Mouse (Mus musculus) heart, embryonic 13.5 days (tissue): ENCODE measurements around the gene Adra2c. TPM values are rescaled to one million over a fixed set of nuclear protein-coding genes. Genes with fewer than 3 reads are reported as not detected.
A peak's percentile ranks its signal among the peaks of the same experiment; 100 is the strongest.

ENCODE experiments used
- ATAC-seq: fragments of 200-750 bp; cut with Nextera tagmentation; 2 replicates; pipeline ENCODE4 v1.8.0; 2017; ENCODE audit warnings: moderate TSS enrichment; ENCODE audit not compliant: insufficient number of reproducible peaks, low FRiP score, low TSS enrichment; ENCODE audit errors: extremely low read depth
- H3K27ac ChIP-seq: fragments of 300-500 bp; sonication (generic); replicated peaks from 2 replicates; pipeline ENCODE4 v1.5.1; 2015; ENCODE audit warnings: moderate library complexity, mild to moderate bottlenecking, inconsistent platforms
- H3K27me3 ChIP-seq: fragments of 300-500 bp; sonication (generic); replicated peaks from 2 replicates; pipeline ENCODE4 v1.6.1; 2015; ENCODE audit warnings: mild to moderate bottlenecking, inconsistent platforms
- H3K36me3 ChIP-seq: fragments of 300-500 bp; sonication (generic); 2 replicates; pipeline ENCODE4 v1.6.1; 2015; ENCODE audit warnings: mild to moderate bottlenecking, inconsistent platforms
- H3K4me1 ChIP-seq: fragments of 300-500 bp; sonication (generic); 2 replicates; pipeline ENCODE4 v1.6.1; 2015; ENCODE audit warnings: inconsistent platforms
- H3K4me2 ChIP-seq: fragments of 300-500 bp; sonication (generic); 2 replicates; pipeline ENCODE4 v1.6.1; 2015; ENCODE audit warnings: inconsistent platforms, mild to moderate bottlenecking, moderate library complexity
- H3K4me3 ChIP-seq: fragments of 300-500 bp; sonication (generic); 2 replicates; pipeline ENCODE4 v1.5.1; 2015; ENCODE audit warnings: moderate library complexity, mild to moderate bottlenecking, inconsistent platforms
- H3K9ac ChIP-seq: fragments of 300-500 bp; sonication (generic); 2 replicates; pipeline ENCODE4 v1.6.1; 2015; ENCODE audit warnings: inconsistent platforms, mild to moderate bottlenecking, moderate library complexity
- H3K9me3 ChIP-seq: fragments of 300-500 bp; sonication (generic); 2 replicates; pipeline ENCODE4 v1.6.1; 2016; ENCODE audit warnings: inconsistent platforms
- WGBS: fragments of 180-500 bp; shearing (Covaris S2); methylation state at CpG from one replicate; pipeline ENCODE4 v1.1.7; 2015; ENCODE audit warnings: mixed read lengths; 5-methylcytosine and 5-hydroxymethylcytosine counted together
- polyA plus RNA-seq: library from polyadenylated mRNA; unstranded; fragments of >200 nt; fragmentation: Nextera tagmentation; extraction: Ambion mirVana; gene quantifications from 2 replicates; pipeline ENCODE4 v1.2.1, GENCODE M21; 2015

Adra2c gene
- polyA plus RNA-seq, 1 experiment from 2014 or later: not detected

DNA sequence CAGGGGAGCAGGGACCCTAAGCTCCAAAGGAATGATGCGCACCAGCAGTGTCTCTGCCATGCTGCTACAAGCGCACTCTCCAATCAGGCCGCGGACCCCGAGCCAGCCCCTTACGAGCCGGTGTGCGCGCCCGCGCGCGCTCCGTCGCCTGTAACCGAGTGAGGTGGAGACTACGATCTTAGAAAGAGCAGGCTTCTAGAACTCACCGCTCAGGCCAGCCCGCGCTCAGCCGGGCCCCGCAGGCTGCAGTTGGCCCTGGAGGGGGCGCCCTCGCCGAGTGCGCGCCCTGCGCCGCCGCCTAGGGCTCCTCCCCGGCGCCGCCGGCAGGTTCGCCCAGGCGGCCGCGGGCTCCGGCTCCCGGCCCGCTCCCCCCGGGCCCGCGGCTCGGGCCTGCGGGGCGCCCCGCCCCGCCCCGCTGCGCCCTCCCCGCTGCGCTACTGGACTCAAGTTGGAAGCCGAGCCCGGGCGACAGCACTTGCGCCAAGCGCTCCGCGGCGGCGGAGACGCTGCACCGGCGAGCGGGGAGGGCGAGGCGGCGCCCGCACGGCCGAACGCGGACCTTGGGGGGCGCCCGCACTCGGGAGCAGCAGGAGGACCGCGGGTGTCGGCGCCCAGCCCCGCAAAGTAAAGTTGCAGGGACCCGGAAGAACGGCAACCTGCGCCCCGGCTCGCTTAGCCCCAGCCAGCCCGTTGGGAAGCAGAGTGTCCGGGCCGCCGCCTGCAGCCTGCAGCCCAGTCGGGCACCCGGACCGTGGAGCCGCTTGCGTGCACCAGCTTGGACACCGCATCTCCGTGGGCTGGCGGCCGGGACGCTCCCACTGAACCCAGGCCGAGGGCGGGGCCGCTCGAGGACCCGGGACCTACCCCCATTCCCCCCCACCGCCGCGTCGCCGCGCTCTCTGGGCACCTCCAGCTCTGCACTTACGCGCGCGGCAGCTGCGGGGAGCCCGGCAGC is 899 bp downstream of the Adra2c start:
- Histone ChIP-seq H3K9ac (peak overlapping the region; percentile 63), H3K4me1 (peaks cover 24% of the 10 kb centered on the region), H3K4me3 (peak overlapping the region; percentile 63), H3K4me2 (peak overlapping the region; percentile 92), H3K9me3 (no peaks in the 10 kb centered on the region), H3K27ac (no peak overlapping the region), H3K36me3 (no peaks in the 10 kb centered on the region), H3K27me3 (peaks cover 100% of the 10 kb centered on the region)
- WGBS: under 1% methylated on average over 110 of the region's 118 CpGs
- ATAC-seq: no peak

DNA sequence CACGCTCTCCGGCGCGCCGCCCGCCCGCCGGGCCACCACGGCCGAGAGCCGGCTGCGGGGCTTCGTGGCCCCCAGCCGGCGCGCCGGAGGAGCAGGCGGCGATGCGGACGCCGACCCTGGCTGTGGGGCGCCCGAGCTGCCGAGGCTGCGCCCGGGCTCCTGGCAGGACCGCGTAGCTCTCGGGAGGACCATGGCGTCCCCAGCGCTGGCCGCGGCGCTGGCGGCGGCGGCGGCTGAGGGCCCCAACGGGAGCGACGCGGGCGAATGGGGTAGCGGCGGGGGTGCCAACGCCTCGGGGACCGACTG is 1.5 kb downstream of the Adra2c start:
- Histone ChIP-seq H3K9ac (0 out of 2 replicates have a peak overlapping the region, but pooled peaks have one; percentile 63), H3K4me2 (peak overlapping the region; percentile 92), H3K27me3 (peaks cover 100% of the 10 kb centered on the region), H3K36me3 (no peaks in the 10 kb centered on the region), H3K9me3 (no peaks in the 10 kb centered on the region), H3K4me1 (peaks cover 24% of the 10 kb centered on the region), H3K4me3 (peak overlapping the region; percentile 63), H3K27ac (no peak overlapping the region)
- WGBS: under 1% methylated on average over 40 of the region's 49 CpGs
- ATAC-seq: no peak

DNA sequence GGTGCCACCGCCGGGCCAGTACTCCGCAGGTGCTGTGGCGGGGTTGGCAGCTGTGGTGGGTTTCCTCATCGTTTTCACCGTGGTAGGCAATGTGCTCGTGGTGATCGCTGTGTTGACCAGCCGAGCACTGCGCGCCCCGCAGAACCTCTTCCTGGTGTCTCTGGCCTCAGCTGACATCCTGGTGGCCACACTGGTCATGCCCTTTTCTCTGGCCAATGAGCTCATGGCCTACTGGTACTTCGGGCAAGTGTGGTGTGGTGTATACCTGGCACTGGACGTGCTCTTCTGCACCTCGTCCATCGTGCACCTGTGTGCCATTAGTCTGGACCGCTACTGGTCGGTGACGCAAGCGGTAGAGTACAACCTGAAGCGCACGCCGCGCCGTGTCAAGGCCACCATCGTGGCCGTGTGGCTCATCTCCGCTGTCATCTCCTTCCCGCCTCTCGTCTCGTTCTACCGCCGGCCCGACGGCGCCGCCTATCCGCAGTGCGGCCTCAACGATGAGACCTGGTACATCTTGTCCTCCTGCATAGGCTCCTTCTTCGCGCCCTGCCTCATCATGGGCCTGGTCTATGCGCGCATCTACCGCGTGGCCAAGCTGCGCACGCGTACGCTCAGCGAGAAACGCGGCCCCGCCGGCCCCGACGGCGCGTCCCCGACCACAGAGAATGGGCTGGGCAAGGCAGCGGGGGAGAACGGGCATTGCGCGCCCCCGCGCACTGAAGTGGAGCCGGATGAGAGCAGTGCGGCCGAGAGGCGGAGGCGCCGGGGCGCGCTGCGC is 2.1 kb downstream of the Adra2c start:
- peak overlapping the region; percentile 92 for H3K4me2 ChIP-seq
- peaks cover 24% of the 10 kb centered on the region for H3K4me1 ChIP-seq
- ATAC-seq: no peak
- H3K9ac ChIP-seq: 0 out of 2 replicates have a peak overlapping the region, but pooled peaks have one; percentile 63
- peaks cover 100% of the 10 kb centered on the region for H3K27me3 ChIP-seq
- no peaks in the 10 kb centered on the region for H3K36me3 ChIP-seq
- H3K4me3 ChIP-seq: peak overlapping the region; percentile 63
- WGBS: 5% methylated on average over 62 of the region's 75 CpGs
- no peak overlapping the region for H3K27ac ChIP-seq
- H3K9me3 ChIP-seq: no peaks in the 10 kb centered on the region

DNA sequence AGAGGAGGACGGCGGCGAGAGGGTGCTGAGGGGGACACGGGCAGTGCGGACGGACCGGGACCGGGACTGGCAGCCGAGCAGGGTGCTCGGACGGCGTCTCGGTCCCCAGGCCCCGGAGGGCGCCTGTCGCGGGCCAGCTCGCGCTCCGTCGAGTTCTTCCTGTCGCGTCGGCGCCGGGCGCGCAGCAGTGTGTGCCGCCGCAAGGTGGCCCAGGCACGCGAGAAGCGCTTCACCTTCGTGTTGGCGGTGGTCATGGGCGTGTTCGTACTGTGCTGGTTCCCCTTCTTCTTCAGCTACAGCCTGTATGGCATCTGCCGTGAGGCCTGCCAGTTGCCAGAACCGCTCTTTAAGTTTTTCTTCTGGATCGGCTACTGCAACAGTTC is 2.7 kb downstream of the Adra2c start:
- Histone ChIP-seq H3K4me3 (peak overlapping the region; percentile 63), H3K9me3 (no peaks in the 10 kb centered on the region), H3K27ac (no peak overlapping the region), H3K4me1 (peaks cover 24% of the 10 kb centered on the region), H3K4me2 (peak overlapping the region; percentile 92), H3K27me3 (peaks cover 97% of the 10 kb centered on the region), H3K9ac (no peak overlapping the region), H3K36me3 (no peaks in the 10 kb centered on the region)
- ATAC-seq: no peak
- 4% methylated on average over 36 of the region's 40 CpGs for WGBS

DNA sequence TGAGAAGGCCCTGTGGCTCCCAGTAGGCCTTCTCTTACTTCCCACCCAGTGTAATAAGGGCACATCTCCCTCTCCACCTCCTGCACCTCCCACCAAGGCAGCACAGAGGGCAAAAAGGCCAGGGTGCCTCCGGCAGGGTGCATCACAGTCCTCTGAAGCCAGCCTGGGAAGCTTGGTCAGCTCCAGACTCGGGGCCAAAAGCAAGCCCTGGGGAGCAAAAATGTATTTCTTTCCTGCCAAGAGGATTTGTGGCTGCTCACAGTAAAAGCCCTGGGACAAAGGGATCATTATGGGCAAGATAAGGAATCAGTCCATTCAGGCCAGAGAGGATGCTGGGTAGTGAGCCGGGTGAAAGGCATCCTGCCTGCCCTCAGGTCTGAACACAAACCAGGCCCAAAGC is 7.2 kb downstream of the Adra2c start:
- no peak overlapping the region for H3K4me3 ChIP-seq
- H3K27me3 ChIP-seq: peaks cover 91% of the 10 kb centered on the region
- peaks cover 10% of the 10 kb centered on the region for H3K4me1 ChIP-seq
- no peak overlapping the region for H3K9ac ChIP-seq
- H3K4me2 ChIP-seq: no peak overlapping the region
- H3K36me3 ChIP-seq: no peaks in the 10 kb centered on the region
- WGBS: 30% methylated on average over 3 of the region's 3 CpGs
- ATAC-seq: no peak
- H3K9me3 ChIP-seq: no peaks in the 10 kb centered on the region
- H3K27ac ChIP-seq: no peak overlapping the region; the same call in 1 of the 2 replicates

DNA sequence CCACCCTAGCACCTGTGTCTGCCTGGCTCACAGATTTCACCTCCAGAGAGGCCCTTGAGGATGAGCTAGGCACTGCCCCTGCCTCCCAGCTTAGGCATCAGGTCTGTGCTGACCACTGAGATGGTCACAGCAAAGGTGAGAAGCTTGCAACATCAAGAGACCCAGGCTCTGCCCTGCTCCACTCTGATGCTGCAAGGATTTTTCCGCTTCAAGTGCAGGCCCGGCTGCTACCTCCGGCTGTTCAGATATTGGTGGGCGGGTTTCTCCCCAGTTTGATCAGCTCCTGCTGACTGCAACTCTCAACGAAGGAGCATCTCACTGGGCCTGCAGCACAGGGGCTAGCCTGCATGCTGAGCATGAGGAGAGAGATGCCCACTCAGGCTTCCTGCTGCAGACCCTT is 8.1 kb downstream of the Adra2c start:
- Histone ChIP-seq H3K4me2 (no peak overlapping the region), H3K4me3 (no peak overlapping the region), H3K27ac (no peak overlapping the region), H3K9ac (no peak overlapping the region), H3K9me3 (no peaks in the 10 kb centered on the region), H3K27me3 (peaks cover 91% of the 10 kb centered on the region), H3K4me1 (peaks cover 6% of the 10 kb centered on the region), H3K36me3 (no peaks in the 10 kb centered on the region)
- ATAC-seq: no peak
- WGBS: 56% methylated on average over 5 of the region's 5 CpGs

DNA sequence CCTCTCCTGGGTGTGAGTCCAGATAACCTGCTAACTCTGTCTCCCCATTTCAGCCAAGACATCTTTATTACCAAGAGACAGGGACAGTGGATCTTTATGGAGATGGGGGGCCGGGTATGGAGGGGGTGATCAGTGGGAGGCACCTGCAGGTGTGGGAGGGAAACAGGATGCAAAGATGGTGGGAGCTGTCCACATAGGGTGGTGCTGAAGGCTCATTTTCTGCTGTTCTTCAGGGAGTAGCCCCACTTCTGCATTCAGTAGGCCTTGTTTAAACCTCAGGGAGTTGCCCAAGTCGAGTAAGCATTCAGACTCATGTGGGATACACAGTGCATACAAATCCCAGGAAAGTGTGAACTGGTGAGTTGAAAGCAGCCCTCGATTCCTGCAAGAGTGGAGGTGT is 21.5 kb downstream of the Adra2c start:
- H3K27ac ChIP-seq: no peak overlapping the region
- H3K4me2 ChIP-seq: no peak overlapping the region
- H3K4me3 ChIP-seq: no peak overlapping the region
- WGBS: 12% methylated on average over 3 of the region's 3 CpGs
- no peak overlapping the region for H3K9ac ChIP-seq
- no peak for ATAC-seq
- no peaks in the 10 kb centered on the region for H3K36me3 ChIP-seq
- H3K9me3 ChIP-seq: no peaks in the 10 kb centered on the region
- H3K27me3 ChIP-seq: peaks cover 84% of the 10 kb centered on the region
- H3K4me1 ChIP-seq: no peaks in the 10 kb centered on the region

DNA sequence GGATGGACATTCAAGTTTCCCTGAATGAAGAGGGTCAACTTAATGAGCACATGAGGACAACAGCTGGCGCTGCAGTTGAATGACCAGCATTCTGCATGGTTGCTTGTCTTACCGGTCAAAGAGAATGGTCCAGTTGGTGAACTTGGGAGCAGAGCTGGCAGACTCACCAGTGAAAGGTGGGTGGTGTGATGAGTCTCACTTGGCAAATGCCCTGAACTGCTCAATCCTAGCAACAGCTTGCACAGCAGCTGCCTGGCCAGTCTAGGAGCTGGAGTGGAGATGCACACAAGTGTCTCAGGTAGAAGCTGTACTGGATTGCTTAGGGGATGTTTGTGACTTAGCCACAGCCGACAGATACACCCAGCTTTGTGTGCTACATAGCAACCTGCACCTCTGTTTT is 26.1 kb downstream of the Adra2c start:
- Histone ChIP-seq H3K4me2 (no peak overlapping the region), H3K27ac (no peak overlapping the region), H3K9ac (no peak overlapping the region), H3K9me3 (no peaks in the 10 kb centered on the region), H3K4me3 (no peak overlapping the region), H3K27me3 (peaks cover 67% of the 10 kb centered on the region), H3K4me1 (no peaks in the 10 kb centered on the region), H3K36me3 (no peaks in the 10 kb centered on the region)
- ATAC-seq: no peak
- 70% methylated on average over 3 of the region's 3 CpGs for WGBS

DNA sequence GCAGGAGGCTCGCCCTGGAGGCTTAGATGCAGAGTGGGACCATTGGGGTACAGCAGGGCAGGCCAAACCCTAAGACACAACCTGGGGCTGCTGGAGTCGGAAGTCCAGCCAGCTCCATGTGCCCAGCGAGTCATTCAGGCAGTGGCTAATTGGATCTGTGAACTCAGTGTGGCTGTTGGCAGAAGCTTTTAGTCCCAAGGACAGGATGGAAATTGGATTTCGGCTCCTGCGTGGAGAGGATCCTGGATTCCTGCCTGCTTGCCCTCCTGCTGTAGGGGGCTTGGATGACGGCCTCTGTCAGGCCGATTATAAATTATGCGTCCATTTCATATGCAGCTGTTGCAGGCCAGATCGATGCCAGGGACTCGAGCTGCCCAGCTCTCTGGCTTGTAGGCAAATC is 27.2 kb downstream of the Adra2c start:
- peaks cover 65% of the 10 kb centered on the region for H3K27me3 ChIP-seq
- H3K36me3 ChIP-seq: no peaks in the 10 kb centered on the region
- 67% methylated on average over 10 of the region's 10 CpGs for WGBS
- no peaks in the 10 kb centered on the region for H3K4me1 ChIP-seq
- H3K4me2 ChIP-seq: no peak overlapping the region
- no peak for ATAC-seq
- H3K9me3 ChIP-seq: no peaks in the 10 kb centered on the region
- H3K27ac ChIP-seq: no peak overlapping the region
- no peak overlapping the region for H3K9ac ChIP-seq
- H3K4me3 ChIP-seq: no peak overlapping the region

DNA sequence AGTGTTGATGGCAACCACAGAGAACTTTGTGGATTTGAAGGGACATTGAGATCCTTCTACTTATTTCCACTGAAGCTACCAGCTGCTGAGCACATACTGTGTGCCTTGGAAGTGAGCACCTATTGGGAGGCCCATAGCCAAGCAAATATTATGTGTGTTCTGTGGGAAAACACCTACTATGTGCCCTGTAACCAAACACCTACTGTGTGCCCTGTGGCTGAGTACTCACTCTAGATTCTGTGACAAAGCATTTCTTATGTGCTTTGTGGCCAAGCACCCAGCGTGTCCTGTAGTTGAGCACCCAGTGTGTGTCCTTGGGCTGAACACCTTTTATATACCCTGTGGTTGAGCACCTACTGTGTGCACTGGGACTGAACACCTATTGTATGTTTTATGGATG is 28.6 kb downstream of the Adra2c start:
- no peak overlapping the region for H3K27ac ChIP-seq
- no peaks in the 10 kb centered on the region for H3K36me3 ChIP-seq
- H3K9me3 ChIP-seq: no peaks in the 10 kb centered on the region
- H3K4me2 ChIP-seq: no peak overlapping the region
- WGBS: 71% methylated on average over 1 of the region's 1 CpGs
- no peak for ATAC-seq
- peaks cover 69% of the 10 kb centered on the region for H3K27me3 ChIP-seq
- no peaks in the 10 kb centered on the region for H3K4me1 ChIP-seq
- H3K9ac ChIP-seq: no peak overlapping the region
- H3K4me3 ChIP-seq: no peak overlapping the region

DNA sequence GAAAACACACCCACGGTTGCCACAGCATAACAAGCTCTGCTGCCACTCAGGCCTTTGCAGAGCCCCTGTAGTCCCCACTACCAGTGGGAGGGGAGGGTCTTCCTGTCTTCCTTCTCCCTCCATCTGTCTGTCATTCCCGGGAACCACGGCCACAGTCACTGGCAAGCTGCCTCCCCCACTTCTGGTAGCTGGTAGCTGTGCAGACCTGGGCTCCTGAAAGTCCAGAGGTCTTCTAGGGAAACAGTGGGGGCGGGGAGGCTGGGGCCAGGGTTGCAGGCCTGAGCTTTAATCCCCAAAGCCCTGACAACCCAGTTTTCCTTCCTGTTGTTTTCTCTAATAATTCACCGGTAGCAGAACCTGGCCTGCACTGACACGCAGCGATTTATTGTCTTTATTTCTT is 31.7 kb downstream of the Adra2c start:
- Histone ChIP-seq H3K4me2 (no peak overlapping the region), H3K4me3 (no peak overlapping the region), H3K27me3 (peaks cover 74% of the 10 kb centered on the region), H3K27ac (no peak overlapping the region), H3K4me1 (peaks cover 13% of the 10 kb centered on the region), H3K9me3 (no peaks in the 10 kb centered on the region), H3K9ac (no peak overlapping the region), H3K36me3 (no peaks in the 10 kb centered on the region)
- no peak for ATAC-seq
- WGBS: 57% methylated on average over 7 of the region's 7 CpGs
